Mouse (Mus musculus) skeletal muscle tissue, postnatal 0 days (tissue): ENCODE data around the gene Rgs18. TPM values are rescaled to one million over a fixed set of nuclear protein-coding genes. Genes with fewer than 3 reads are reported as not detected.

Source experiments
- polyA plus RNA-seq: library from polyadenylated mRNA; unstranded; fragments of >200 nt; fragmentation: Nextera tagmentation; extraction: Ambion mirVana; gene quantifications from 2 replicates; pipeline ENCODE4 v1.2.1, GENCODE M21; 2015

Gene Rgs18
- 3.1 and 4.5 TPM in 2 replicates for polyA plus RNA-seq

GRCm38 (mm10) chr1:144775331-144775730 lies at the start of gene Rgs18:
Gene Rgs18, minus strand, starts transcription at chr1:144775435.

Other genes with a start within 250 kb of the Rgs18 start
- gene Rgs21, start 207.8 kb downstream of the Rgs18 start, polyA plus RNA-seq = not detected in 2 replicates